Mouse (Mus musculus) thymus, postnatal 25 days (tissue): ENCODE measurements around the gene Olfr823.
"Not testable (repeated sequence)": the region's sequence is repeated elsewhere in the genome, so short reads cannot be mapped to it uniquely, and the experiment has no call there.

ENCODE experiments used
- DNase-seq: peaks from one replicate; pipeline ENCODE4 v3.0.0; 2022

Gene Olfr823

GRCm38 (mm10) chr10:130115283-130115682 is at the start of gene Olfr823:
Olfr823 (minus strand) TSS chr10:130115383.
- DNase-seq, result not testable (repeated sequence)

- DNase-seq, result no peak
Measured at GRCm38 (mm10) chr10:130144121-130144520, 28.9 kb upstream of the Olfr823 start.

- not testable (repeated sequence) for DNase-seq
Measured at GRCm38 (mm10) chr10:130142481-130142880, 27.3 kb upstream of the Olfr823 start.

GRCm38 (mm10) chr10:130134811-130135210 is 19.6 kb upstream of the Olfr823 start:
- DNase-seq, result no peak

GRCm38 (mm10) chr10:130129900-130130299 is 14.7 kb upstream of the Olfr823 start, which contains the start of gene Olfr824:
Olfr824 (minus strand) TSS chr10:130130000.
- DNase-seq, result not testable (repeated sequence)

GRCm38 (mm10) chr10:130116045-130116444 is 862 bp upstream of the Olfr823 start:
- DNase-seq, result not testable (repeated sequence)

- DNase-seq, result no peak
Measured at GRCm38 (mm10) chr10:130096104-130096503, 19.1 kb downstream of the Olfr823 start.

- peak; percentile 6 for DNase-seq
Measured at GRCm38 (mm10) chr10:130092838-130093440, 22.2 kb downstream of the Olfr823 start.

GRCm38 (mm10) chr10:130070910-130071309 is 44.3 kb downstream of the Olfr823 start, which contains the start of gene Olfr822:
Olfr822 (plus strand) TSS chr10:130071210.
- DNase-seq, result no peak
